Mouse (Mus musculus) E14TG2a.4 (cell line): ENCODE results near the gene Trim30a.
"Not testable (repeated sequence)": the region's sequence is repeated elsewhere in the genome, so short reads cannot be mapped to it uniquely, and the experiment has no call there.

ENCODE experiments used
- H3K27me3 ChIP-seq: 2 replicates; pipeline ENCODE4 v1.6.1; 2014; ENCODE audit warnings: low read length, control low read depth; ENCODE audit not compliant: insufficient read depth
- H3K36me3 ChIP-seq: 2 replicates; pipeline ENCODE4 v1.6.1; 2014; ENCODE audit warnings: low read length, control low read depth; ENCODE audit not compliant: insufficient read depth
- H3K4me1 ChIP-seq: replicated peaks from 2 replicates; pipeline ENCODE4 v1.6.1; 2014; ENCODE audit warnings: low read depth, low read length, control low read depth
- H3K4me3 ChIP-seq: replicated peaks from 2 replicates; pipeline ENCODE4 v1.5.1; 2014; ENCODE audit warnings: mild to moderate bottlenecking, low read length
- H3K9me3 ChIP-seq: 2 replicates; pipeline ENCODE4 v1.6.1; 2014; ENCODE audit warnings: low read length, control low read depth
- CTCF ChIP-seq: conservative IDR thresholded peaks from 2 replicates; pipeline ENCODE4 v1.5.1; 2014; ENCODE audit warnings: low read length
- NANOG ChIP-seq: IDR thresholded peaks from 2 replicates; pipeline ENCODE4 v1.6.1; 2014; ENCODE audit warnings: borderline replicate concordance, low read length, mixed read lengths
- POU5F1 ChIP-seq: IDR thresholded peaks from 2 replicates; pipeline ENCODE4 v1.6.1; 2014; ENCODE audit warnings: low read length, borderline replicate concordance

Trim30a gene

DNA sequence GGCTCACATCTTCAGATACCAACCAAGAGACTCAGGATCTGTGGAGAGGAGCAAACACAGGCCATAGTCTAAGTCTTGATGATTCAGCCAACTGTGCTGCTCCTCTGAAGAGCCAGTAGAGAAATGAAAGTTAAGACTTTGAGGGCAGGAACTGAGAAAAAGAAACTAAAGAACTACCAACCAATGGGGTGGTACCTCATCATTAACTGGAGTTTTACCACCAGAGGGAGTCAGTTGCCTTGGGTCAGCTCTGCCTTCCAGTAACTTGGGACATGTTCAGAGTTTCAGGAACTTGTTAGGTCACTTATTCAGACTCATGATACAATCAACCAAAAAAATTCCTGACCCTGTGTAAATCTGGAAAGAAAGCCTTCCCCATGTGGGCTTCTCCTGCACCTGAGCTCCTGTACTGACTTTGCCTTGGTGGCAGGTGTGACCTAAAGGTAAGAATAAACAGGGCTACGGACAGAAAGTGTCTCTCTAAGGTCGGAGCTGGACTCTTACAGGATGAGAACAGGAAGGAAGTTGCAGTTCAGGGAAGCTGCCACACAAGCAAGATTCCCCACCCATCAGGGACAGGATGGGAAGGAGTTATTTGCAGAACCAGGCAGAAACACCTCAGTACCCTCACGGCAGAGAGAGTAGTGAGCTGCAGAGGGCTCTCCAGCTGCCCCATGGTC, at the start of gene Trim30a:
Trim30a (minus strand) TSS at position 129 of the 680 bp plus-strand sequence.
- no peak within 1 kb of the TSS for H3K4me3 ChIP-seq
- no peaks in the 10 kb centered on the region for H3K27me3 ChIP-seq
- H3K4me1 ChIP-seq = no peaks in the 10 kb centered on the region
- no peaks in the 10 kb centered on the region for H3K36me3 ChIP-seq
- TF ChIP-seq CTCF = no peak
- TF ChIP-seq NANOG = no peak
- no peak for TF ChIP-seq POU5F1
- H3K9me3 ChIP-seq = no peaks in the 10 kb centered on the region

- H3K27me3 ChIP-seq, H3K36me3 ChIP-seq, H3K4me1 ChIP-seq, H3K4me3 ChIP-seq, H3K9me3 ChIP-seq: not testable (repeated sequence)
Measured at GRCm38 (mm10) chr7:104507421-104508065, 42.5 kb upstream of the Trim30a start, which contains the start of gene Trim30d. TSS of gene Trim30d (minus strand) at chr7:104507849.

DNA sequence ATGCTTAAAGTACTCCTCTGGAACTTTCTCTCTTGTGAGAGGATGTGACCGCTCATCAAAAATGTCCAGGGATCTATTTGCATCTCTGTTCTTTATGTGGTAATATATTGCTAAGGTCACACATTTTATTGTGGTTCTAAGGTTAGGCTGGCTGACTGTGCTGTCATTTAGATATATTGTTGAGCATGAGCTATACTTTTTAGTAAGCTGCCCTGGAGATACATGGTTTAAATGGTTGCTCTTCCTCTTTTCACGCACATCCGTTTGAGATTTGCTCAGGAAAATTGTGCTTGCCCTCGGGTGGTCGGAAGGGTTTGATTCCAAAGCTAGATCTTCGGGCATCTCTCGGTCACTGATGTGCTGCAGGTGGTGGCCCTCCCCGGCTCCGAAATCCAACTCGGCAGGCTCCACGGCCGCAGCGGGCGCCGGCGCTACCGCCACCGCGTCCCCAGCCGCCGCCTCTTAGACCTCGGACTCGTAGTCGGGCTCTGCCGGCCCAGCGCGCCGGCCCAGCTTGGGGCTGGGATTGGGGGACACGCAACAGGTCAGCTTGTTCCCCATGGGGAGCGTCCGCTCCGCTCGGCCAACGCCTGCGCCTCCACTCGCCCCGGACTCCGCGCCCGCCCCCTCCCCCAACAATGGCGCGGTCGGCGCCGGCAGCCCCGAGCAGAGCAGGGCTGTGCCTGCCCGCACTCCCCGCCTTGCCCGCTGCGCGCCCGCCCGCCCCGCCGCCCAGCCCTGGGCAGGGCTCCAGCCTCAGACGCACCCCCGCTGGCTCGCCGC, 36.8 kb upstream of the Trim30a start:
- TF ChIP-seq NANOG (no peak), POU5F1 (no peak), CTCF (no peak)
- Histone ChIP-seq H3K36me3 (no peaks in the 10 kb centered on the region), H3K27me3 (no peaks in the 10 kb centered on the region), H3K9me3 (no peaks in the 10 kb centered on the region), H3K4me3 (no peak overlapping the region), H3K4me1 (no peaks in the 10 kb centered on the region)

DNA sequence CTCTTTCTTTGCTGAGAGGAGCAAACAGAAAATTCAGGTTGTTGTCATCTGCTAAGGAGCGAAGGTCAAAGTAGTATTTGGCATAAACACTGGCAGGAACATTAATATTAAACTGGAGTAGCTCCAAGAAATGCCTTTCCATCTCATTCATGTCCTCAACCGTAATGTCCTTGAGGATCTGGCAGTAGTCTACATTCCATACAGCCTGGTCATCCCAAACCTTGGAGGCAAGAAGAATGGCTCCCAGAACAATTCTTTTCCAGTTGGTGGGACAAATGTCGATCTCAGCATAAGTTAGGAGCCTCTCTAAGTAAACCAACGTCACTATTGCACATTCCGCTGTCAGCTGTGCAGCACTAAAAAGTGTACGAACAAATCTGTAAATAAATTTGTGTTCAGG, 36.2 kb upstream of the Trim30a start:
- H3K4me1 ChIP-seq = not testable (repeated sequence)

GRCm38 (mm10) chr7:104499464-104499863, 34.5 kb upstream of the Trim30a start:
- not testable (repeated sequence) for H3K4me3 ChIP-seq, H3K36me3 ChIP-seq, H3K9me3 ChIP-seq, H3K27me3 ChIP-seq, H3K4me1 ChIP-seq

More for the DNA sequence above, 36.2 kb upstream of the Trim30a start:
- H3K27me3 ChIP-seq, H3K4me3 ChIP-seq, H3K9me3 ChIP-seq, H3K36me3 ChIP-seq: not testable (repeated sequence)

- no peaks in the 10 kb centered on the region for H3K36me3 ChIP-seq
Measured at GRCm38 (mm10) chr7:104445961-104446645, 18.9 kb downstream of the Trim30a start.

DNA sequence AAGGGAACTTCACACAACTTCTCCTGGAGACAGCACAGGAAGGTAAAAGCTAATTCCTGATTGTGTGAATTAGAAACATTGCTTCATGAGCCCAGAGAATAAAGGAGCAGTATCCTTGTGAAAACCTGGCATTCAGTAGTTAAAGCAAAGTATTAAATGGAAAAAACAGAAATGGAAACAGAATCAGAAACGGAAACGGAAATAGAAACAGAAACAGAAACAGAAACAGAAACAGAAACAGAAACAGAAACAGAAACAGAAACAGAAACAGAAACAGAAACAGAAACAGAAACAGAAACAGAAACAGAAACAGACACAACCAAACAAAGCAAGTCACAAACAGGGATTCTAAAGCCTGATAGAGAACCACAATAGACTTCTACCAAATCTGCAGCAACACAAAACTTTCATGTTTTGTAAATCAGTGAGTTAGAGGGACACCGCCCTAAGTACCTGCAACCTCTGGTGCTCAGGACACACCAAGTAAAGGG, 60.5 kb downstream of the Trim30a start:
- no peak overlapping the region for H3K4me3 ChIP-seq
- no peaks in the 10 kb centered on the region for H3K36me3 ChIP-seq
- no peaks in the 10 kb centered on the region for H3K9me3 ChIP-seq
- no peaks in the 10 kb centered on the region for H3K4me1 ChIP-seq
- no peak for TF ChIP-seq POU5F1
- TF ChIP-seq NANOG = no peak
- TF ChIP-seq CTCF = no peak
- H3K27me3 ChIP-seq = no peaks in the 10 kb centered on the region

More at GRCm38 (mm10) chr7:104445961-104446645, 18.9 kb downstream of the Trim30a start:
- Histone ChIP-seq H3K9me3 (no peaks in the 10 kb centered on the region), H3K4me3 (no peak overlapping the region), H3K4me1 (no peaks in the 10 kb centered on the region), H3K27me3 (no peaks in the 10 kb centered on the region)
- no peak for TF ChIP-seq POU5F1

GRCm38 (mm10) chr7:104401140-104401539, 63.9 kb downstream of the Trim30a start:
- Histone ChIP-seq H3K27me3 (no peaks in the 10 kb centered on the region), H3K9me3 (no peaks in the 10 kb centered on the region), H3K4me1 (no peaks in the 10 kb centered on the region), H3K4me3 (no peak overlapping the region), H3K36me3 (no peaks in the 10 kb centered on the region)
- TF ChIP-seq NANOG = no peak
- TF ChIP-seq CTCF = no peak
- TF ChIP-seq POU5F1 = no peak
